Mouse (Mus musculus): Measurements from ENCODE around the gene Sds.
A peak's percentile ranks its signal among the peaks of the same experiment; 100 is the strongest.
"Not testable (repeated sequence)": the region's sequence is repeated elsewhere in the genome, so short reads cannot be mapped to it uniquely, and the experiment has no call there.

The Sds gene

DNA sequence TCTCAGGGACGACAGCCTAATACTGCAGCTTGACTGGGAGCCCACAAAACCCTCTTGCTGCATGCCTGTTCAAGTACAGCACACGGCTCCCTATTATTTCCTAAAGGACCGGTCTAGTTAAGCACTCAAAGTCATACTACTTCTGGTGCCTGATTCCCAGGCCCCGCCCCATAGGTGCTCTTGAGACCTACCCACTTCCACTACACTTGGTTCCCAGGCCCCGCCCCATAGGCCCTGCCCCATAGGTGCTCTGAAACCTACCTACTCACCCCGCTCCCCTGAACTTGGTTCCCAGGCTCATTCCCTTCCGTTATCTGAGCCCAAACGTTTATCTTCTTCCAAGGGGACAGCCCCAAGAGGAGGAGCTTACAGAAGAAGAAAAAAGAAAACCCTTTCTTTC, 11.5 kb downstream of the Sds start:
- DNase-seq (ENCODE audit: low spot score in 2 of 2), result no peak

DNA sequence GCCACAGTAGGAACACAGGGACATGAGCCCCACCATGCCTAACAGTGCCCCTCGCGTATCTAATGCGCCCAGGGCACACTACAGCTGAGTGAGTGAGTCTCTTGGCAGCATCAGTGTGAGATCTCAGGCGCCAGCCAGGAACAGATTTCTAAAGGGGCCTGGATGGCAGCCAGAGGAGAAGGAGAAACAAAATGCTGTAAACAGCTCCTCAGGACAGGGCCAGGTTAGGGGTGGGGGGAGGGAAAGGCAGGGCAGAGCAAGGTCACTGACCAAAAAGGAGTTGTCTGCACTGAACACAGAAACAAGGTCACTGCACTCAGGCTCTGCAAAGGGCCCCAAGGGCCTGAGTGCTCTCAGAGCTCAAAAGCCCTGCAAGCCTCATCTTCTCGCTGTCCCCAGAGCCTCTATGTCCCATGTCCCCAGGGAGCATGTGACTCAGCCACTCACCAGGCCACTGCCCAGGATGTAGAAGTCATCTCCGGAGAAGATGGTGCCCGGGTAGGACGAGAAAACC, 14.4 kb downstream of the Sds start:
- DNase-seq (ENCODE audit: low spot score in 2 of 2), result no peak

DNA sequence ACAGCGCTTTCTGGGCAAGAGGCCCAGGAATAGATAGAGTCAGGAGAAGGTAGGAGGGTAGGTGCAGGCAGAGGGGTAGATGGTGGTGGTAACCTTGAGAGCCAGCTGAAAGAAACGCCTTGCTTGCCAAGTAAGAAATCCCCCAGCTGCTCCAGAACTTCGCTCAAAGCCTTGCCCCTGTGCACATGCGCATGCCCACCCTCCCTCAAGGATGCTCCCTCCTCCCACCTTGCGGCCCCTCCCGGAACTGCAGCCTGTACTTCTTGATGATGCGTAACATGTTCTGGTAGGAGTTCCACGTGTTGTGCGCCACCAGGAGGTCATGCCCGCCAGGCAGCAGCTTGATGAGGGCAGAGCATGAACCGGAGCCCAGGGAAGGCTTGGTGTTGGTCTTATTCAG, 16.1 kb downstream of the Sds start:
- DNase-seq (ENCODE audit: low spot score in 2 of 2), result no peak

DNA sequence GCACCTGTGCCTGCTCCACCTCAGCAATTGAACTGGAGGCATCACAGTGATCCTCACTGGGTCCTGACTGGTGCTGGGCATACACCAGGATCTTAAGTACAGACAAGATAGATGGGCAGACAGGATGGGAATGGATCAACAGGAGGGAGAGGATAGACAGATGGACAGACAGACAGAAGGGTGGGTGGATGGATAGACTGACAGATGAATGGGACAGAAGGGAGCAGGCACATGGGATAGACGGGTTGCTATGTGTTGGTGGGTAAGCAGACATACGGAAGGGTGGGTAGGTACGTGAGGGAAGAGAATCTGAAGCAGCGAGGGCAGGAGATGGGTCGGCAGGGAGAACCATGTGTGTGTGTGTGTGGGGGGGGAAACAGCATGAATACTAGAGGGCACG, 17.1 kb downstream of the Sds start:
- no peak for DNase-seq (ENCODE audit: low spot score in 2 of 2)

DNA sequence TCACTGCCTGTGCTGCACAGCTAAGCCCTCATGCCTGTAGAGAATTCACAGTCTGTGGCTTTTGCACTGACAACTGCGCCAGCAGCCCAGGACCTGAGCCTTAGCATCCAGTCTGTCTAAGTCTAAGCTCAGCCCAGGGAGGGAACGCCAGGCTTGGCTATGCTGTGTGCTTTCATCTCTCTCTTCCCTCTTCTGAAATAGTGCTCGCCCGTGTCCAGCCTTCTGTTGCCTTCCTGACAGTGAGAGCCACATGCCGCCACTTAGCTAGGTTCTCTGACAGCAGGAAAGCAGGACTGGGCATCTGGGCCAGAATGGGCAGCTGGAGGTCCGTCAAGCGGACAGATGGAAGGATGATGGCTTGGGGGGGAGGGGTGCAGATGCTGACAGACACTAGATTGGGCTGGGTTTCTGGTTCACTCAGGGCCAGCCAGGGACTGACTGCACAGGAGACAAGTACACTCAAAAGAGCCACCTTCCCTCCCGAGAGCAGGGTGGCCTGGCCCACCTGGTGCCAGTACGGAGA, 17.6 kb downstream of the Sds start:
- no peak for DNase-seq (ENCODE audit: low spot score in 2 of 2)

DNA sequence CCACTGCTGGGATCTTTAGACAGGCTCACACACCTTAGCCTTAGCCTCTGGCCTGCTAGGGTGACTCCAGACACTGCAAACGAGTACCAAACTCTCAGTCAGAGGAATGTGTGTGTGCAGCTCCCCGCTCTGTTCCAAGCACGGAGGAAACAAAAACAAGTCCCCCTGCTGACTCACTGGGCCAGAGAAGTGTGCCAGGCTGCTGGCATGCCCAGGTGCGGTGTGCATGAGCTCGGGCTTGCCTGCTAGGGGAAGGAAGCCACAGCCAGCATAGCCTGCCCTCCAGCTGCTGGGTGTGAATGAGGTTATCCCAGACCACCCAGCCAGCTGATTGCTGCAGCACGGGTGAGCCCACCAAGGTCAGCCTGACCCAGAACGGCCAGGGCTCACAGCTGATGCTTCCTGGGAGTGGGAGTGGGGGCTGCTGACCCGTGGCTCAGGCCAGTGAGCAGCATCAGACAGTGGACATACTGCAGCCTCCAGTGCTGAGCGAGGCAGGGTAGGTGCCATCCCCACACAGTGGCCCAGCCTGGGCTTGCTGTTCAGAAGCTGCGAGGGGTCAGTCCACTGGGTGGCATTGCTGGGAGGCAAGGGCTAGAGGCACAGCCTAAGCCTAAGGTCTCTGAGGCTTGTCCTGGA, 18.9 kb downstream of the Sds start:
- DNase-seq (ENCODE audit: low spot score in 2 of 2), result no peak

DNA sequence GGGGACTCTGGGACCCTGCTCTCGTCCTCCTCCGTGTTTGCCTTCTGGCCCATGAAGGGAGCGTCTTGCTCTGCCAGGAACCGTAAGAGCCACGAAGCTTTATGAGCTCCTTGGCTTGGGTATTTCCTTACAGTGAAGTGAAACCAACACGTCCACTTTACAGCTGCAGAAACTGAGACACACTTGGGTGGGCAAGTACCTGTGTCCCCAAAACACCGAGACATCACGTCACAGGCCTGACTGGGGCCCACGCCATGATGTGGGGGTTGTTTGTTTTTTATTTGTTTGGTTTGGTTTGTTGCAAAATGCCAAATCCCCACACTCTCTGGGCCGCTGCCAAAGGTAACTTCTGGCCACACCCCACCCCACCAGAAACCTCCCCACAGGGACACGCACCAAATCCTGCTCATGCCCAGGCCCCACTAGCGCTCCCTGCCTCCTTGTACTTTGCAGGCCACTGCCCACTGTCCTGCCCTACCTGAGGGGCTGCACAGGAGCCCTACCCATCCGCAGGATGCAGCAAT, 19.4 kb downstream of the Sds start:
- DNase-seq (ENCODE audit: low spot score in 2 of 2), result no peak

DNA sequence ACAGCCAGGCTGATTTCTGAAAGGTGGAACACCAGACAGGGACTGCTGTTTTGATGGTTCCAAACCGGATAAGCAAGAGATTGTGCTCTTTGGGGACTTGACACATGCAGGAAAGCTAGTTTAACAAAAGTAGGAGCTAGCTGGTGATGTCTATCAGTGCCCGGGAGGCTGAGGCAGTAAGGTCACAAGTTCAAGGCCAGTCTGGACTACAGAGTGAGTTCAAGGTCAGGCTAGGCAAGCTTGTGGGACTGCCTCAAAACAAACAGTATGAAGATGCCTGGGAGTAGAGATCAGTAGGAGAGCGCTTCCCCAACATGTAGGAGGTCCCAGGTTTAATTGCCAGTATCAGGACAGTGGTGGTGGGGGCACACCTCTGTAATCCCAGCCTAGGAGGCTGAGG, 20.7 kb downstream of the Sds start:
- no peak for DNase-seq (ENCODE audit: low spot score in 2 of 2)

DNA sequence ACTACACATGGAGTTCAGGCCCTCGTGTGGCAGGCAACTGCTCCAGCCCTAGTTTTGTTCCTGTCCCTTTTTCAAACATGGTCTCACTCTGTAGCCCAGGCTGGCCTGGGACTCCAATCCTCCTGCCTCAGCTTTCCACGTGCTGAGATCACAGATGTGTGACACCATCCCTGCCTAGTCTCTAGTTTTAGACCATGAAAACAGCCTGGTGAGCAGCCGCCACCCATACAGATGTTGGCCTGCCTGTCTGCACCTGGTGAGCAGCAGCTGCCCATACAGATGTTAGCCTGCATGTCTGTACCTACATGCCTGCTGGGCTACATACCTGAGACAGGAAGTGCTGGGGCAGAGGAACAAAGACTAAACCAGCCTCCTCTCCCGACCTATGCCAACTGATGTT, 22.9 kb downstream of the Sds start:
- no peak for DNase-seq (ENCODE audit: low spot score in 2 of 2)

DNA sequence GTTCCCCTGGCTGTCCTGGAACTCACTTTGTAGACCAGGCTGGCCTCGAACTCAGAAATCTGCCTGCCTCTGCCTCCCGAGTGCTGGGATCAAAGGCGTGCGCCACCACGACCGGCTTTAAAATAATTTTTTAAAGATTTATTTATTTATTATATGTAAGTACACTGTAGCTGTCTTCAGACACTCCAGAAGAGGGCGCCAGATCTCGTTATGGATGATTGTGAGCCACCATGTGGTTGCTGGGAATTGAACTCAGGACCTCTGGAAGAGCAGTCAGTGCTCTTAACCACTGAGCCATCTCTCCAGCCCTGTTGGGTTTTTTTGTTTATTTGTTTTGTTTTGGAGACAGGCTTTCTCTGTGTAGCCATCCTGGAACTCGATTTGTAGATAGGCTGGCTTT, 24.3 kb downstream of the Sds start:
- not testable (repeated sequence) for DNase-seq (ENCODE audit: low spot score in 2 of 2)

DNA sequence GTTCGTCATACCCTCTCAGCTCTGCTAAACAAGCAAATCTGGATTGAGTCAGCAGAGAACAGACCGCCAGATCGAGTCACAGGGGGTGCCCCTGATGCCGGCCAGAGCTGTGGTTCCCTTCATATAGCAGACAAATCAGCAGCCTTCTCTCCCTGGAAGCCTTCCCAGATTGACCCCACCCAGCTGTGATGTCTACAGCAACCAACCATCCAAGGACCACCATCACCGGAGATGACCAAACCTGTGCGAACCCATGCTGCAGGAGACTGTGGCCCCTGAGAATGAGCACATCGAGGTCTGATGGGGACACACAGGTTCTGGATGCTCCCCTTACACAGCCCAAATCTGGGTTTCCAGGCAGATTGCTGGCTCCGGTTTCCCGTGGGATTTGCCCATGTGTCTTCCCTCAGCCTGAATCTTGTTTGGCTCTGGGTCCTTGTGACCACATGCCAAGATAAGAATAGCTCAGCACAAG, 25.9 kb downstream of the Sds start:
- DNase-seq (ENCODE audit: low spot score in 2 of 2), result peak in 1 of 2 experiments; percentile 41

DNA sequence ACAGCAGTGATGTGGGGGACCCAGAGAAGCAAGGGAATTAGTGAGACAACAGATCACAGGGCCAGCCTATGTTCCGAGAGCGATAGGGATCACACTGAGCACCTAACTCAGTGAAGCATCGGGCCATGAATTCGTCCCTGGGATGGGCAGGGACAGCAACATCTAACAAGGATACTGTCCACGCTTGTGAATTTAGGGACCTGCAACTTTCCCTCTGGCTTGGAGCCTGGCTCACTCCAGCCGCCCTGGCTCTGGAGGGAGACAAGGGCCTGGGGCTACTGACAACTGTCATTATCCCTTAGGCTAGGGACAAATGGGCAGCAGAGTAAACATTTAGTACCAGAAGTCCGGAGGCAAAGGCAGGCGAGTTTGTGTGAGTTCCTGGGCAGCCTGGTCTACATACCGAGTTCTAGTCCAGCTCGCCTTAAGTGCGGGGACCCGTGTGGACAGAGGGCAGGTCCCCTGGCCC, 26.4 kb downstream of the Sds start:
- no peak for DNase-seq (ENCODE audit: low spot score in 2 of 2)

DNA sequence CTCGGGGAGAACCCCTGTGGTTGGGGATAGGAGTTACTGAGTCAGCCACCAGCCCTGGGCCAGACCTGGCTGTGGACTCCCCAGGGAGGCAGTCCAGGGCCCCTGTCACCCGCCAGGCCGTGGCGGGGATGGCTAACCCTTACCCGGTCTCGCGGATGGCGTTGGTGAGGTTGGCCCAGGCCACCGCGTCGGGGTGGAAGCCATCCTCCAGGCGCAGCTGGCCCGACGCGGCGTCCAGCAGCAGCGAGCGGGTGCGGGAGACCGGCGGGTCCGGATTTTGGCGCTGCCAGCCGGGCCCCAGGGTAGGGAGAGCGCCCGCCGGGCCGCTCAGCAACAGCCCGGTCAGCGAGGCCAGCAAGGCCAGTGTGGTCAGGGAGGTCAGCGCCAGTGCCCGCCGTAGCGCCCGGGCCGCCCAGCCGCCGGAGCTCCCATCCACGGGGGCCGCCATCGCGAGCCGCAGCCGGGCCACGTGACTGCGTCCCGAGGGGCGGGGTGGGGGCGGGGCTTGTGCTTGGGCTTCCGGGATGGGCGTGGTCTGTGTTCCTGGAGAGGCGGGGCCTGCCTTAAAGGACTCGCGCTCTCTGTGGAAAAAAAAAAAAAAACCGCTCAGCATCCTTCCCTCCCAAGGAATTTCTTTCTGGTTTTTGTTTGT, 26.9 kb downstream of the Sds start, which contains the start of gene Plbd2:
Gene Plbd2 (minus strand): TSS at position 482 of the 652 bp plus-strand sequence.
- DNase-seq (ENCODE audit: low spot score in 2 of 2), result peak; percentile 61 to 69

DNA sequence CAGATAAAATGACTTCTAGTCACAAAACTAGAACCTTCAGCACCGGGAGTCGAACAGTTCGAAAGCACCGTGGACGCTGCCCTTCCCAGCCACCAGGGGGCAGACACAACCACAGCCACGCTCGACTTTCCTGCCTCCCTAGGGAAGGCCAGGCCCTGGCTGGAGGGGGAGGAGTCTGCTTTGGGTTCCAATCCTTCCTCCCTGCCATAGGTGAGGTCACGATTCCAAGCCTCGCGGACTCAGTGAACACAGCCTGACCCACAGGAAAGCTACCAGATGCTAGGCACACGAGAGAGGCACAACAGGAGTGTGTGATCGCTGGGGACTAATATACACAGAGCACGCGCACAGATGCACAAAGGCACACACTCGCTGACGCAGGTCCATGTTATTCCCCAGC, 29.0 kb downstream of the Sds start:
- DNase-seq (ENCODE audit: low spot score in 2 of 2), result peak in 1 of 2 experiments; percentile 50

DNA sequence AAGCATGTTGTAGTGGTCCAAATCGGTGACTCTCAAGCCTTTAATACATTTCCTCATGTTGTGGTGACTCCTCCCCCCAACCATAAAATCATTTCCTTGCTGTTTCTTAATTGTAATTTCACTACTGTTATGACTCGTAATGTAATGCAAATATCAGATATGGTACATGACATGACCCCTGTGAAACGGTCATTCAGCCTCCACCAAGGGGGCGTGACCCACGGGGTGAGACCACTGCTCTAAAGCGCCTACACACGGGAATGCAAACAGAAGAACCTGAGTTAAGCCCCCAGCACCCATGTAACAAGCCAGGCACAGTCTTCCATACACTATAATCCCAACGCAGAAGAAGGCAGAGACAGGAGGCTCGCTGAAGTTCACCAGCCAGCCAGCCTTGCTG, 29.5 kb downstream of the Sds start:
- no peak for DNase-seq (ENCODE audit: low spot score in 2 of 2)

DNA sequence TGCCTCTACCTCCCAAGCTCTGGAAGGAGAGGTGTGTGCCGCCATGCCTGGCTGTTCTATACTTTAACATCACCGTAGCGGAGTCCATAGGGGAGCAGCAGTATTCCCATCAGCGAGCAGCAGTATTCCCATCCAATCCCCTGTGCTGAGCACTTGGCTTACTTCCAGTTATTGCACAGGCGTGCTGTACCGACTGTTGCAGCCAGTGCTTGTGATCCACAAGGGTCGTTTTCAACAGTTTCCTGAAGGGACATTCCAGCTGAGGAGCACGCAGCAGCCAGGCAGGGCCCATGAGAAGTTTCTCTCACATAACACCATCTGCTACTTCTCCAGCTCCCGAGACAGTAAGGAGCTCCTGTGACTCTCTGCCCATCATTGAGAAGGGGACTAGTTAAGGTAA, 30.2 kb downstream of the Sds start:
- no peak for DNase-seq (ENCODE audit: low spot score in 2 of 2)

DNA sequence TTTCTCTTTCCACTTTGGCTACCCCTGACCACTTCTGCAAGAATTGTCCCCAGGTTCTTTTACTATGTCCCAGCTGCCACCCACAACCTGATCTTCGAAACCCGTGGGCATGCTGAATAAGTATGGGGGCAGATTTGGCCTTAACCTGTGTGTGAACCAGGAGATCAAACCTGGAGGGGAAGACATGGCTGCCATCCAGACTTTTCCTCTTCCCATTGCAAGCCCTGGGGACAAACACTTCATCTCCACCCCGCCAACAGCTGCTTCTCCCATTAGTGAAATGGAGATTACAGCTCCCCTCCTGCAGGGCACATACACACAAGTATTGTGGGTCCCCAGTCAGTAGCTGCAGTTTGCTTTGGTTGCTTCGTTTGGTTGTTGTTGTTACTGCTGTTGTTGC, 31.0 kb downstream of the Sds start:
- DNase-seq (ENCODE audit: low spot score in 2 of 2), result no peak

DNA sequence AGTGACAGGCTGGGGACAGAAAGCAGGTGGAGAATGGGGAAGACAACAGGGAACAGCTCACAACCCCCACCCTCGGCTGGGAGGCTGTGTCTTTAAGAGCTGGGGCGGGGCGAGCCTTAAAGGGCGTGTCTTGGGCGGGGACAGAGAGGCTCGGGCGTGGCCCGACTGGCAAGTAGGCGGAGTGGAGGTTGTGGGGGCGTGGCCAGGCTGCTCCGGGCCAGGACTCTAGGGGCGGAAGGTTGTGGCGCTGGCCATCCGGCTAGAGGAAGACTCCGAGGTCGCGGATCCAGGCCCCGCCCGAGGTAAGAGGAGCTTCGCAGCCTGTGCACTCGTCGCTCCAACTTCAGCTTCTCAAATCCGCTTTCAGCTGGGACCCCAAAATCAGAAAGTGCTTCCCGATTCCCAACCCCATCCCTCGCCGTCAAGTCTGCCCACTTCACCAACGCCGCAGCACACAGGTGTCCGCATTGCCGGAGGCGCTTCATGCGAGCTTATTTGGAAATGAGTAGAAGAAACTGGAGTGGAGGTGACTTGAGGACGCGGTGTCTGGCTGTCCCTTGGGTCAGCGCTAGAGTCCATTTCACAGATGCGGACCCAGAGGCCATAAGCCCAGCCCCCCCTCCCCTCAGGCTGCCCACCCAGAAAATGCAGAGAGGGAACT, 34.8 kb downstream of the Sds start, which contains the start of gene Slc8b1:
Gene Slc8b1 (plus strand): TSS at position 187 of the 661 bp plus-strand sequence.
- DNase-seq (ENCODE audit: low spot score in 2 of 2), result peak; percentile 76 to 77

DNA sequence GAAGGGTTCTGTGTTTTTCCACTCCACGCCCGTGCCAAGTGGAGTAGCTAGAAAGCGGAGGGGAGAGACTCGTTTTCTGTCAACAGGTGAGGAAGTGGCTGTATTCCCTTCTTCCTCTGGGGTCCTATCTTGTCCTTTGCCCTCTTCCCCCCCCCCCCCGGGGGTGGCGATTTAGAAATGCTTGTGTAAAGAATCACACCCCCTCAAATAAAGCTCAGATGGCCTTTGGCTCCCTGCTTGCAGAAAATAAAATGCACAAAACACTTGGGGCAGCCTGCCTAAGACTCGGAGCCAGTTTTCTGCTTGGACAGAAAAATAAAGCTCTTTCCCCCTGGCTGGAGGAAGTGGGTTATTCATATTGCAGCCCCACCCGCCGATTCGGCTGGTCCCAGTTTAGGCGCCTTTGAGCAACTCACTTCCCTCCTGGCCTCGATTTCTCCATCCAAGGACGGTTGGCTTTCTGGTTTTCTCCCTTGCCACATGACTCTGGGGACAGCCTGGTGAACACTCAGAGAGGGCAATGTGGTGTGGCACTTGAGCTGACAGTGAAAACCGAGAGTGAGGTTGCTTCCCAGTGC, 35.4 kb downstream of the Sds start:
- no peak for DNase-seq (ENCODE audit: low spot score in 2 of 2)

DNA sequence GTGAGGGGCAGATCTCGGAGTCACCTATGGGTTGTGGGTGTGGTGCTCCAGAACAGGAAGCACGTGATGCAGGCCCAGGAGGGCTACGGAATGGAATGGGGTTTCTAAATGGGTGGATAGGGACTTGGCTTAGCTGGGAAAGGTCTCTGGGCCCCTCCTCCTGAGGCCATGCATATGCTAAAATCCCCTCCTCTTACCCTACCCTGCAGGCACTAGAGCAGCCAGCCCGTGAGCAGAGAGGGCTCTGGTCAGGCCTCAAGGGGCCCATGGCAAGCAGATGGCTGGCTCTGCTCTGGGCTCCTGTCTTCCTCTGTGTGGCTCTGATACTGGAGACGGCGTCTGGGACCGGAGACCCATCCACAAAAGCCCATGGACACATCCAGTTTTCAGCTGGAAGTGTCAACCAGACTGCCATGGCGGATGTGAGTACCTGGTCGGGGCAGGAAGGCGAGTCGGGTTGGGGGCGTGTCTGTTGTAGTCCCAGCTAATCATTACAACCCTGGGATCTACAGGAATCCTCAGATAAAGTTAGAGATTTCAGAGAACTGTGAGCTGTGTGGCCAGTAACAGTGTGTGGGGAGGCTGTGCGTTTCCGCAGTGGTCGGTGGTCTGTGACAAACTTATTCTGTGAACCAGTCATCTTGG, 36.7 kb downstream of the Sds start:
- DNase-seq (ENCODE audit: low spot score in 2 of 2), result no peak

DNA sequence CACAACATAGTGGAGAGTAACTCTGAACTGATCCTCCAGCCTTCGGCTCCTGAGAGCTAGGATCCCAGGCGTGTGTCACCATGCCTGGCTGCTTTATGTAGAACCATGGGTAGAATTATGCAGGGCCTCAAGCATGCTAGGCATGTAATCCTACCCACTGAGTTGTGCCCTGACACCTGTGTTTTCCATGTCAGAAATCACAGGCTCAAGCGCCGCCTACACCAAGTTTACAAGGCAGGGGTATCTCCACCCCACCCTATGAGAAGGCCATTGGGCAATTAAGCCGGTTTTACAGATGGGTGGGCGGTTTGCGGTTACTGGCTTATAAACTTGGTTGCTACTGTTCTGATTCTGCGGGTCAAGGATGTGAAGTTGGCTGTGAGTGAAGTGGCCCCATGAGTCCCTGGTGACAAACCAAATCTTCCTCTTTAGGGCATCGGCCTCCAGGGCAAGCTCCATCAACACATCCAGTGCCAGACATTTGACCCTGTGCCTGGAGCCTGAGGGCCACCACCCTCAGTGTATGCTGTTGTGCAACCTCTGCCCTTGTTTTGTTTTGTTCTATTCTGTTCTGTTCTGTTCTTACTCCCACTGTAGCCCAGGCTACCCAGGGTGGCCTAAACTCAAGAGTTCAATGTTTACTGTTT, 37.8 kb downstream of the Sds start:
- no peak for DNase-seq (ENCODE audit: low spot score in 2 of 2)

Measured in right cerebral cortex, postnatal 36 days (tissue).